Mouse (Mus musculus): Measurements from ENCODE around the gene Smoc1. TPM values are rescaled to one million over a fixed set of nuclear protein-coding genes. Genes with fewer than 3 reads are reported as not detected.
A peak's percentile ranks its signal among the peaks of the same experiment; 100 is the strongest.

Gene Smoc1
- polyA plus RNA-seq, 1 experiment from 2014 or later = 15.1 TPM

- peak overlapping the region; percentile 97 for H3K4me2 ChIP-seq
- H3K4me1 ChIP-seq = peaks cover 28% of the 10 kb centered on the region
- peak overlapping the region; percentile 73 for H3K4me3 ChIP-seq (replicated peaks)
- H3K9ac ChIP-seq (replicated peaks) = peak overlapping the region; percentile 69
- no peaks in the 10 kb centered on the region for H3K36me3 ChIP-seq
- H3K9me3 ChIP-seq (replicated peaks) = no peaks in the 10 kb centered on the region
- WGBS = 2% methylated on average over 45 of the region's 45 CpGs
- peak; percentile 74 for ATAC-seq (ENCODE audit: low FRiP score)
- H3K27ac ChIP-seq (replicated peaks) = peak overlapping the region; percentile 54; the same call in 1 of the 2 replicates
- H3K27me3 ChIP-seq (replicated peaks) = peaks cover 8% of the 10 kb centered on the region
These were observed 661 bp downstream of the Smoc1 start for GRCm38 (mm10) chr12:81026995-81027942.

- H3K9ac ChIP-seq (replicated peaks) = no peak overlapping the region; the same call in 1 of the 2 replicates
- peak overlapping the region; percentile 73 for H3K4me3 ChIP-seq (replicated peaks)
- no peak for ATAC-seq (ENCODE audit: low FRiP score)
- H3K4me2 ChIP-seq = peak overlapping the region; percentile 97
- peaks cover 8% of the 10 kb centered on the region for H3K27me3 ChIP-seq (replicated peaks)
- H3K9me3 ChIP-seq (replicated peaks) = no peaks in the 10 kb centered on the region
- H3K27ac ChIP-seq (replicated peaks) = no peak overlapping the region
- H3K36me3 ChIP-seq = no peaks in the 10 kb centered on the region
- WGBS = 5% methylated on average over 16 of the region's 16 CpGs
- peaks cover 32% of the 10 kb centered on the region for H3K4me1 ChIP-seq
These were observed 1.8 kb downstream of the Smoc1 start for GRCm38 (mm10) chr12:81028291-81028920.

- Histone ChIP-seq H3K9ac (replicated peaks) (no peak overlapping the region), H3K36me3 (no peaks in the 10 kb centered on the region), H3K27ac (replicated peaks) (no peak overlapping the region), H3K9me3 (replicated peaks) (no peaks in the 10 kb centered on the region), H3K4me3 (replicated peaks) (no peak overlapping the region), H3K4me1 (peaks cover 41% of the 10 kb centered on the region), H3K27me3 (replicated peaks) (peaks cover 8% of the 10 kb centered on the region), H3K4me2 (no peak overlapping the region)
- 69% methylated on average over 4 of the region's 4 CpGs for WGBS
- no peak for ATAC-seq (ENCODE audit: low FRiP score)
These were observed 3.1 kb downstream of the Smoc1 start for GRCm38 (mm10) chr12:81029731-81030130.

GRCm38 (mm10) chr12:81031579-81031978, 5.0 kb downstream of the Smoc1 start:
- H3K4me1 ChIP-seq = peaks cover 33% of the 10 kb centered on the region
- H3K27ac ChIP-seq (replicated peaks) = no peak overlapping the region
- no peak overlapping the region for H3K9ac ChIP-seq (replicated peaks)
- 84% methylated on average over 7 of the region's 7 CpGs for WGBS
- H3K9me3 ChIP-seq (replicated peaks) = no peaks in the 10 kb centered on the region
- H3K36me3 ChIP-seq = no peaks in the 10 kb centered on the region
- no peak for ATAC-seq (ENCODE audit: low FRiP score)
- H3K27me3 ChIP-seq (replicated peaks) = no peaks in the 10 kb centered on the region
- H3K4me2 ChIP-seq = no peak overlapping the region
- H3K4me3 ChIP-seq (replicated peaks) = no peak overlapping the region

DNA sequence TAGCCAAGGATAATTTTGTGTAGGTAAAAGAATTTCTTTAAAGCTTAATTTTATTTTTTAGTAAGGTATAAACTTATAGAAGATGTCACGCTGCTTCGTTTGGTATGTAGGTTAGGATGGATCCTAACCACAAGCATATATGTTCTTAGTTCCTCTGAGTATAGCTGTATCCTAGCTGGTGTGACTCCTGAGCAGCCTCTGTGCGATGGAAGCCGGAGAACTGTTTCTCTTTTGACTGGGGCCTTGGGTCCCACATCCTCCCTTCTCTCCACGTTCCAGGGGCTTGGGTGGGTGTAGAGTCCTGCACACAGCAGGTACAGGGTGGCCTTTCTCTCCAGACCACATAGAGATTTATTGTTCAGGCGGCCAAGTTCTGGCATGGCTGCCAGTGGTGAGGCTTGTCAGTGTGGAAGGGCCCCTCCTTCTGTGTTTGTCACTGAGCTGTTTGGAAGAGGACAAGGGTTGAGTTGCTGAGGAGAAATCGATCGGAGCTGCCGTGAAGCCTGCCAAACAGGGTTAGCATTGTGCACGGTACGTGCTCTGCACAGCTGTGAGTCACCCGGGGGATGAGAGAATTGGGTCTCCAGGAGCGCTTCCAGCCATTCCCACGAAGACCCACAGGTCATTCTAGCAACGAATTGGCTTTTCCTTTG, 6.9 kb downstream of the Smoc1 start:
- H3K27me3 ChIP-seq (replicated peaks) = no peaks in the 10 kb centered on the region
- WGBS = 45% methylated on average over 15 of the region's 15 CpGs

GRCm38 (mm10) chr12:81034042-81034417, 7.4 kb downstream of the Smoc1 start:
- H3K4me2 ChIP-seq = peak overlapping the region; percentile 11; the same call in 1 of the 2 replicates
- H3K9ac ChIP-seq (replicated peaks) = no peak overlapping the region
- no peak overlapping the region for H3K4me3 ChIP-seq (replicated peaks)
- peak overlapping the region; percentile 61 for H3K27ac ChIP-seq (replicated peaks)
- peaks cover 13% of the 10 kb centered on the region for H3K4me1 ChIP-seq
- H3K36me3 ChIP-seq = no peaks in the 10 kb centered on the region
- no peak for ATAC-seq (ENCODE audit: low FRiP score)
- H3K27me3 ChIP-seq (replicated peaks) = no peaks in the 10 kb centered on the region
- H3K9me3 ChIP-seq (replicated peaks) = no peaks in the 10 kb centered on the region
- WGBS = 69% methylated on average over 4 of the region's 4 CpGs

More for the DNA sequence above, 6.9 kb downstream of the Smoc1 start:
- Histone ChIP-seq H3K27ac (replicated peaks) (peak overlapping the region; percentile 61), H3K9ac (replicated peaks) (no peak overlapping the region), H3K4me1 (peaks cover 15% of the 10 kb centered on the region), H3K4me3 (replicated peaks) (no peak overlapping the region), H3K36me3 (no peaks in the 10 kb centered on the region), H3K9me3 (replicated peaks) (no peaks in the 10 kb centered on the region), H3K4me2 (peak overlapping the region; percentile 11)
- peak; percentile 83 for ATAC-seq (ENCODE audit: low FRiP score)

DNA sequence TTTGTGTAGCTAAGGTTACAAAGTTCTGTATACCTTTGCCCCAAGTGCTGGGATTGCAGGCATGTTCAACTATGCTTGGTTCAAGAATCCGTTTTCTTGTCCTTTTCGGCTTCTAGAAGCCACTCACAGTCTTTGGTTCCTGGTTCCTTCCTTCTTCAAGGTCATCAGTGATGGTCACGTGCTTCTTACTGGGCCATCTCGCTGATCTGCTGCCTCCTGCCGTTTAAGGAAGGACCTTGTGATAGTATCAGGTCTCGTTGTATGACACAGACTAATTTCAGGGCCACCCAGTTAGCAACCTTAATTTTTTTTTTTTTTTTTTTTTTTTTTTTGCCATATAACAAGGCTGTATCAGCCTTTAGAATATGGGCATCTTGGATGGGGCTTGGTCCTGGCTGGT, 9.2 kb downstream of the Smoc1 start:
- no peak overlapping the region for H3K4me3 ChIP-seq (replicated peaks)
- no peaks in the 10 kb centered on the region for H3K36me3 ChIP-seq
- no peaks in the 10 kb centered on the region for H3K27me3 ChIP-seq (replicated peaks)
- H3K27ac ChIP-seq (replicated peaks) = no peak overlapping the region
- no peak overlapping the region for H3K4me2 ChIP-seq
- no peak for ATAC-seq (ENCODE audit: low FRiP score)
- H3K4me1 ChIP-seq = peaks cover 13% of the 10 kb centered on the region
- no peaks in the 10 kb centered on the region for H3K9me3 ChIP-seq (replicated peaks)
- WGBS = 94% methylated on average over 6 of the region's 6 CpGs
- H3K9ac ChIP-seq (replicated peaks) = no peak overlapping the region

- H3K27me3 ChIP-seq (replicated peaks) = no peaks in the 10 kb centered on the region
- H3K36me3 ChIP-seq = no peaks in the 10 kb centered on the region
- no peak overlapping the region for H3K27ac ChIP-seq (replicated peaks)
- no peaks in the 10 kb centered on the region for H3K9me3 ChIP-seq (replicated peaks)
- peak overlapping the region; percentile 34 for H3K4me2 ChIP-seq
- no peak overlapping the region for H3K4me3 ChIP-seq (replicated peaks)
- 28% methylated on average over 11 of the region's 11 CpGs for WGBS
- H3K4me1 ChIP-seq = peaks cover 10% of the 10 kb centered on the region; the same call in 1 of the 2 replicates
- ATAC-seq (ENCODE audit: low FRiP score) = no peak
- no peak overlapping the region for H3K9ac ChIP-seq (replicated peaks)
These were observed 17.0 kb downstream of the Smoc1 start for GRCm38 (mm10) chr12:81043616-81044015.

- 56% methylated on average over 5 of the region's 5 CpGs for WGBS
These were observed 20.3 kb downstream of the Smoc1 start for GRCm38 (mm10) chr12:81046926-81047325.

DNA sequence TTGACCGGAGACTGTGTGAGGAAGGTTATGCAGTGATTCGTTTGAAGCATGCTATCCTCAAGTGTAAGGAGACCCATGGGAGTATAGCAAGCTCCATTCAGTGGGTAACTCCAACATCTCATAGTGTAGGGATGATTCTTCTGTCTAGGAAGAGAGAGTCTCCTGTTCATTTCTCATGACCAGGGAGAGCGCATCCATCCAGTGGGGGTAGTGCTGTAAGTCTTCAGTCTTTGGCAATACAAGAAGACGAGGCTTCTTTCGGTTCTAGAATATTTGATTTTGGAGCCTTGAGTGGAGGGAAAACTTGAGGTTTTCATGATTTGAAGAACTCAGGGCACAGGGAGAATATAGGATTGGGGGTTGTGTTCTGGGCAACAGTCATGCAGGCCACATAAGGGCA, 23.1 kb downstream of the Smoc1 start:
- no peak for ATAC-seq (ENCODE audit: low FRiP score)
- H3K4me3 ChIP-seq (replicated peaks) = no peak overlapping the region
- H3K9me3 ChIP-seq (replicated peaks) = no peaks in the 10 kb centered on the region
- no peaks in the 10 kb centered on the region for H3K27me3 ChIP-seq (replicated peaks)
- H3K36me3 ChIP-seq = no peaks in the 10 kb centered on the region
- no peak overlapping the region for H3K27ac ChIP-seq (replicated peaks)
- H3K9ac ChIP-seq (replicated peaks) = no peak overlapping the region
- no peaks in the 10 kb centered on the region for H3K4me1 ChIP-seq
- WGBS = 97% methylated on average over 5 of the region's 5 CpGs
- no peak overlapping the region for H3K4me2 ChIP-seq

More at GRCm38 (mm10) chr12:81046926-81047325, 20.3 kb downstream of the Smoc1 start:
- Histone ChIP-seq H3K9ac (replicated peaks) (no peak overlapping the region), H3K4me2 (no peak overlapping the region), H3K27me3 (replicated peaks) (no peaks in the 10 kb centered on the region), H3K36me3 (no peaks in the 10 kb centered on the region), H3K9me3 (replicated peaks) (no peaks in the 10 kb centered on the region), H3K27ac (replicated peaks) (no peak overlapping the region), H3K4me1 (peaks cover 10% of the 10 kb centered on the region; the same call in 1 of the 2 replicates), H3K4me3 (replicated peaks) (no peak overlapping the region)
- no peak for ATAC-seq (ENCODE audit: low FRiP score)

DNA sequence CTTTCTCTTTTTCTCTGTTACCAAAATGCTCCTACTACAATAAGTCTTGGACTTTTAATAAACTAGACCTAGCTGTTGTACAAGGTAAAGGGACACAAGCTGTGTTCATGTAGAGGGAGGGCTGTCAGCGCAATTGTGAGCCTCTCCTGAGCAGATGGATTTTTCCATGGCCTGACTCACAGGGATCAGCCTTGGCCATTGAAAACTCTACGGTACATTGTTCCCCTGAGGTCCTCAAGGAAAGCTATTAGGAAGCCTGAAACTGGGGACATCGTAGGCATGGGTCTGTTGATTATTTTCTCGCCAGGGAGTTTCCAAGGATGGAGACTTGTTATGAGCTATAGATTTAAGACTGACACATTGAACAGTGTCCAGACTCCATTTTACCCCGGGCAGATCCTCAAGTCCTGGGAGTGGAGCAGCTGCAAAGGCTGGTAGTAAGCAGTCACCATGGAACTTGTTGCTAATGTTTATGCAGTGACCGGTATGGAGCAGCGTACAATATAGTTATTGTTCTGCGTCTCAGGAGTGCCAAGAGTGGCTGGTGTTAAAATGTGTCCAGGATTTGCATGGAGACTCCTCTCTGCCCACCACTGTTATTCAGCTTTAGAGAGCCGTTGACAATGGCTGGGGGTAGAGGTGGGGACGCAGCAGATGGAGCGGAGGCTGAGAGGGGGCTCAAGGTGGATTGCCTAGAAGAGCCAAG, 28.5 kb downstream of the Smoc1 start:
- H3K27me3 ChIP-seq (replicated peaks) = no peaks in the 10 kb centered on the region
- H3K4me3 ChIP-seq (replicated peaks) = no peak overlapping the region
- no peak overlapping the region for H3K4me2 ChIP-seq
- H3K9me3 ChIP-seq (replicated peaks) = no peaks in the 10 kb centered on the region
- H3K36me3 ChIP-seq = no peaks in the 10 kb centered on the region
- 26% methylated on average over 11 of the region's 11 CpGs for WGBS
- 0 out of 2 replicates have a peak, but pooled peaks cover 3% of the 10 kb centered on the region for H3K4me1 ChIP-seq
- no peak overlapping the region for H3K9ac ChIP-seq (replicated peaks)
- no peak overlapping the region for H3K27ac ChIP-seq (replicated peaks)
- no peak; the same call in 1 of the 2 replicates for ATAC-seq (ENCODE audit: low FRiP score)

Data from neural tube, embryonic 15.5 days (tissue).